Mouse (Mus musculus) fat pad, adult 2 months (tissue): ENCODE results near the gene Padi4.
A peak's percentile ranks its signal among the peaks of the same experiment; 100 is the strongest.

Experiments
- DNase-seq: peaks from one replicate; pipeline ENCODE4 v3.0.0-alpha.2; 2011; ENCODE audit warnings: low read depth, low spot score; ENCODE audit errors: extremely low read depth

The Padi4 gene

DNA sequence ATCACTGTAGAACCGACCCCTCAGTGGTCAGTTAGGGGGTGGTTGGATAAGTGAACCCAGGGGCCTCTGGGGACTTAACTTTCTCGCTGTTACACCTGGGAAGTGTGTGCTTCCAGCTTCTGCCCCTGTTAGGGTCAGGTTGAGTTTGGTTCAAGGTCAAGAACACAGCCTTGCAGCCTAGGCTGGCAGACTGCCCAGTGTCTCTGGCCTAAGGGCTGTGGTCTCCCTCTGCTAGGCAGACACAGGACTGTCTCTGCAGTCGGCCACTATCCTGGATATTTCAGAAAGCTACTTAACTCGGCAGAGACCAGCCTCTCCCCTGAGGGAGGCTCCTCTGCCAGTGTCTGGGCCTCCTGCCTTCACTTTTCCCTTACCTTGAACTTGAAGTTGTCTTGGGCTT, 69.9 kb downstream of the Padi4 start:
- no peak for DNase-seq

DNA sequence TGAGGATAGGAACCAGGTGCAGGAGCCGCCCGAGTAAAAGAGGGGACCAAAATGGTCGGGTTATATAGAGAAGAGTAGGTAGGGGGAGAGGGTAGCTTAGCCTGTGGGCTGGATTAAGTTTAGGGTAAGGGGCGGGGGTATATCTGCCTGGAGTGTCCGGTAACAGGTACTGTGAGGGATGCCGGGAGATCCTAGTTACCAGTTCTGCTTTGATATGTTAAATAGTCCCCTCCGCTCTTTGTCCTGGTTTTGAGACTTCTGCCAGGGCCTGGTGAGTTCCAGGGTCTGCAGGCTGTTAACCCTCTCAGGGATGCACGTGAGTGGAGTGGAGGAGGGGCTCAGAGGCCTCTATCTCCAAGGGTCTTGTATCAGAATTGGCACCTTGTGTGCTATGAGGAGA, 70.4 kb downstream of the Padi4 start:
- no peak for DNase-seq

DNA sequence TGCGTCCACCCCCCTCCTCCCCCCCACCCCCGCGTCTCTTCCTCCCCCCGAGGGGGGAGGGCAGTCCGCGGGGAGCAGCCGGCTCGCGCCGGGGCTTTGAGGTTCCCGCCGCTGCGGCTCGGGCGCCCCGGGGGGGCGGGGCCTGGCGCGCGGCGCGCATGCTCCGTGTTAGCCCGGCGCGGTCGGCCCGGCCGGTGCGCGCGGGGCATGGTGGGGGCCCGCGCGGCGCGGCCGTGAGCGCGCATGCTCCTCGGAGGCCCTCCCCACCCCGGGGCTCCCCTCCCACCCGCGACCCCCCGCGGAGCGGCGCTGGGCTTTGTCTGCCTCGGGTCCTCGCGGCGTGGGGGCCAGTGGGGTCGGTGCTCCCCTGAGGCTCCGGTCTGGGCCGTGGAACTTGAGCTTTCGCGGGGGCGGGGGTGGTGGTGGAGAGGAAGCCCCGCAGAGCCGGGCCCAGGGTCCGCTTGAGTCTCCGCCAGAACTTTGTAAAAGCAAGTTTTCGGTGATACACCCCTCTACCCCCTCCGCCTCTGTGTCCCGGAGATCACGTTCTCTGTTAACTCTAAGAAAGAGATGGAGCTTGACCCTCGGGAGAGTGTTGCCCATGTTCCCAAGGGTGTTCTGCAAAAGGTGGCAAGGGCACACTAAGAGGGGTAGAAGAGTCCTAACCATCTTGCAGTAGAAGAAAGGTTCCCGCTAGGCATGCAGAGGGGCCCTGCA, 71.3 kb downstream of the Padi4 start:
- DNase-seq = no peak

DNA sequence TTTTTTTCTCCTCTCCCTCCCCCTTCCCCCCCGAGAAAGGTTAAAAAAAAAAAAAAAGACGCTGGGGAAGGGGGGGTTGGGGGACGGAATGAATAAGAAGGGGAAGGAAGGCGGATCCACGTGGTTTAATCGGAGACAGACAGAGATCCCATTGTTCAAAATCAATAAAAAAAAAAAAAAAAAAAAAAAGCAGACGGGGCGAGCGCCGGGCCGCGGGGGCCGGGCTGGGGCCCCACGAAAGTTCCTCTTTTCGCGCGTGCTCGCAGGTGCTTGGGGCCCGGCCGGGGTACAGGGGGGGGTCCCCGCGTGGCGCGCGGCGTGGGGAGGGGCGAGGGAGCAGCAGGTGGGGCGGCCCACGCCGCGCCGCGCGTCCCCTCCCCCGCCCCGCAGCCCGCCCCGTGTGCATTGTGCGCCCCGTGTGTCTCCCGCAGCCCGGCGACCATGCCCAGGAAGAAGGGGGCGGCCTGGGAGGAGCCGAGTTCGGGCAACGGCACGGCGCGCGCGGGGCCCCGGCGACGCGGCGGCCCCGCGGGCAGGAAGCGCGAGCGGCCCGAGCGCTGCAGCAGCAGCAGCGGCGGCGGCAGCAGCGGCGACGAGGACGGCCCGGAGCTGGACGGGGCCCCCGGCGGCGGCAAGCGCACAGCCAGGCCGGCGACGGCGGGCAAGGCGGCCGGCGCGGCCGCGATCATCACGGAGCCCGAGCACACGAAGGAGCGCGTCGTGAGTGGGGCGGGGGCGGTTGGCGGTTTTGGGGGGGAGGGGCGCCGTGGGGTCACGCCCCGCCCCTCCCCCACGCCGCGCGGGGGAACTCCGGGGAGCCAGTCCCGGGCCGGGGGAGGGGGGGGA, 72.1 kb downstream of the Padi4 start:
- DNase-seq = no peak

DNA sequence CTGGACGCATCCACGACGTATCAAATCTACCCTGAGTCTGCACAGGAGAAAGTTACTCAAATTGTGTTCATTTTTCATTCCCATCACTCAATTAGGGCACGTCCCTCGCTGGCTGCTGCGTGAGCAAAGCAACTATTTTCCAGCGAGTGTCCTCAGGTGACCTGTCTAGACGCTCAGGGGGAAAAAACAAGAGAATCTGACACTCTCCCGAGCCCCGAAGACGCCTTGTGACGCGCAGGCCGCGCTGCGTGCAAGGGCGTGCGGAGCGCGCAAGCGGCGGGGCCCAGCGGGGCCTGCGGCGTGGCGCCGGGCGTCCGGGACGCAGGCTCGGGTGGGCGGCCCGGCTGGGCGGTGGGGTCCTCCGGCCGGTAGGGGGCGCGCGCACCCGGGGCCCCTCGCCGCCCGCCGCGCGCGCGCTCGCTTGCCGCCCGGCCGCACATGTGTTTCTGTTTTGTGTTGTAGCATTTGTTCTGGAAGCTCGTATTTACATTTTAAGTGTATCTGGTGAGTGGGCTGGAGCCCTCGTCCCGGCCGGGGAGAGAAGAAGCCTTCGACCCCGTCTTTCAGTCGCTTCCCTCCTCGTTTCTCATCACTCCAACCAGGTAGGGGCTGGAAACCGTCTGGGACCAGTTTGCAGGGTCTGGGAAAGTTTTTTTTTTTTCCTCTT, 72.9 kb downstream of the Padi4 start:
- DNase-seq = no peak

DNA sequence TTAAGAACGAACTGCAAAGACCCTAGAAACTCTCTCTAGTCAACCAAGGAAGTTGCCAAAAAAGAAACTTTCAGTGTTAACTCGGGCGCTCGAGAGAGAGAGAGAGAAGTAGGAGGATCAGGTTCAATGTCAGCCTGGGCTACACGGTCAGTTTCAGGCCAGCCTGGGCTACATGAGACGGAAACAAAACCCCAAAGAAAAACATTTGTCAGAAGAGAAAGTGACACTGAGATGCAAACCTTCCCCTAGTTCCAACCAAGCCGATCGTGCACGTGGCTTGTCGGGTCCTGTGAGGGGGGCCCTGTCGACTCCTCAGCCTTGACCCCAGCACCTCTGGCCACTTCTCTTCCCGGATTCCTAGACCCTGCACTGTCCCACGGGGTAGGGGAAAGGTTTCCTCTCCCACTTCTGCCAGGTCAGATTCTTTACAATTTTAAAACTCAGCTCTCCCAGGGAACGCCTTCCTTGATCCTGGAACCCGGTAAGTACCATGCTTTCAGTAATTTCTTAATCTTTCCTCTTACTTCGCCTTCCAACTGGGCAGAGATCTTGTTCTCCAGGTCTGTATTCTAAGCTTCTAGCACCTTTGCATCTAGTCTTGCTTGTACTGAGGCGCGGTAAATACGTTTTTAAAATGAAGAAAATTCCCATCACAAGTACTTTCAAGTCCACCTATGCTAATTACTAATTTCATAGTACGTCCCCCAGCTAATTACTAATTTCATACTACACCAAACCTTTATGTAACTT, 73.6 kb downstream of the Padi4 start, which contains the start of gene Rcc2:
Gene Rcc2 (plus strand): TSS at position 273 of the 750 bp plus-strand sequence.
- DNase-seq = no peak

DNA sequence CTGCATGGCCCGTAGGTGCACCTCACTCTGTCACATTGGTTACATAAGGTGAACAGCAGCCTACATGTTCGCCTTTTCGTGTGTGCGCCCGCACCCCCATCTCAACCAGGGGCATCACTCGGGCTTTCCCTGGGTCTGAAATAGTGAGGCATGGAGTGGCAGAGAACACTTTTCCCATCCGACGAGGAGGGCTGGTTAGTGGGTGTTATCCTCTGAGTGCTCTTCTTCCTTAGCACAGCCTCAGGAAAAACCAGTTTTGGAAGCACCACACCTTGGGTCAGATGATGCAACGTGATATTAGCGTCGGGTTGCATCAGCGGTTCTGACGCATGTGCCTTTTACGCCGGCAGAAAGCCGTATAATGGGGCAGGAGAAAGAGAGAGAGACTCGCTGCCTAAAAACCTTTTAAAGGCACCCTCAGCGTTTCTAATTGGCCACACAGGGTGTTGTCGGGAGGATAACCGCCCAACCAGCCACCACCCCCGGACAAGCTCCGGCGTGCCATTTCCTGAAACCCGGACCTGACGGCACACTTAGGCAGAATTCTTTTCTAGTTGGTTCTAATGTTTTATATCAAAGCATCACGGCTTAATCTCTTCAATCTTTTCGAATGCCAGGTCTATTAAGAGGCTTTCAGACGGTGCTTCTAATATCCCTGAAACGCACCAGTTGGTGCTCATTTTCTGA, 74.5 kb downstream of the Padi4 start:
- DNase-seq = peak; percentile 74
